Mouse (Mus musculus): ENCODE results near the gene Slc37a1. TPM values are rescaled to one million over a fixed set of nuclear protein-coding genes. Genes with fewer than 3 reads are reported as not detected.

The Slc37a1 gene
- polyA plus RNA-seq, 1 experiment from 2014 or later = 5.9 TPM

DNA sequence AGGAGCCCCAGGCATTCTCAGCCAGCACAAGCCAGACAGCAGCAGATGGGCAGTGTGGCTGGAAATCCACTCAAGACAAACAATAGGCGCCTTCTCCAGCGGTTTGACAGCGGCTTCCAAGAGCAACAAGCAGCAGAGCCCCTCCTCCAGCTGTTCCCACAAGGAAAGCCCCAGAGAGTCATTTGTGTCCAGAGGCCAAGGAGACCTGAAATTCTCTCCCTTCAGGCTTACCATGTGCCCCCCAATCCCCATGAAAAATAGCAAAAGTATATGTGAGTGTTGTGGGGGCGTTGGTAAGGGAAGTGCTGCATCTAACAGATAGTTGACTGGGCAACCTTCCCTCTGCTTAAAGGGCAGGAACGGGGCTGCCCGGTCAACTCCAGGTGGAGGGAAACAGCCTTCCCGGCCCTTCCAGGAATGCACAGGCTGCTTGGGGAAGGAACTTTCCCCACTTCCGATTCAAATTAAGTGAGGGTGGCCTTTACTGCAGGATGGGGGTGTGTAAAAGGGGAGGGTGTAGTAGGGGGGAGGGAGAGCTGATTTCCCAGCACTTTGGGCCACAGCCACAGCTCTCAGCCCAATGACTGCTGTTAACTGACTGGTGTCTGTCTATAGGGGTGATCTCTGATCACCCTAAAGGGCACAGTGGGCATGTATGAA is 98.5 kb downstream of the Slc37a1 start:
- Histone ChIP-seq H3K9ac (no peak overlapping the region), H3K27me3 (ENCODE audit: insufficient read depth, low read length) (no peaks in the 10 kb centered on the region), H3K4me1 (ENCODE audit: insufficient read depth) (peaks cover 34% of the 10 kb centered on the region), H3K4me2 (peak overlapping the region; percentile 89), H3K4me3 (ENCODE audit: low read depth, low read length) (no peak overlapping the region), H3K36me3 (ENCODE audit: insufficient read depth) (no peaks in the 10 kb centered on the region), H3K9me3 (ENCODE audit: low read depth, low read length) (no peaks in the 10 kb centered on the region), H3K27ac (ENCODE audit: low read depth) (peak overlapping the region; percentile 72)
- ATAC-seq (ENCODE audit: insufficient read depth) (peak; percentile 23; the same call in 1 of the 2 replicates), DNase-seq (peak; percentile 75)
- TF ChIP-seq CTCF (IDR thresholded peaks at IDR 0.05; ENCODE audit: low read depth) = no peak
- WGBS = 8% methylated on average over 8 of the region's 8 CpGs

DNA sequence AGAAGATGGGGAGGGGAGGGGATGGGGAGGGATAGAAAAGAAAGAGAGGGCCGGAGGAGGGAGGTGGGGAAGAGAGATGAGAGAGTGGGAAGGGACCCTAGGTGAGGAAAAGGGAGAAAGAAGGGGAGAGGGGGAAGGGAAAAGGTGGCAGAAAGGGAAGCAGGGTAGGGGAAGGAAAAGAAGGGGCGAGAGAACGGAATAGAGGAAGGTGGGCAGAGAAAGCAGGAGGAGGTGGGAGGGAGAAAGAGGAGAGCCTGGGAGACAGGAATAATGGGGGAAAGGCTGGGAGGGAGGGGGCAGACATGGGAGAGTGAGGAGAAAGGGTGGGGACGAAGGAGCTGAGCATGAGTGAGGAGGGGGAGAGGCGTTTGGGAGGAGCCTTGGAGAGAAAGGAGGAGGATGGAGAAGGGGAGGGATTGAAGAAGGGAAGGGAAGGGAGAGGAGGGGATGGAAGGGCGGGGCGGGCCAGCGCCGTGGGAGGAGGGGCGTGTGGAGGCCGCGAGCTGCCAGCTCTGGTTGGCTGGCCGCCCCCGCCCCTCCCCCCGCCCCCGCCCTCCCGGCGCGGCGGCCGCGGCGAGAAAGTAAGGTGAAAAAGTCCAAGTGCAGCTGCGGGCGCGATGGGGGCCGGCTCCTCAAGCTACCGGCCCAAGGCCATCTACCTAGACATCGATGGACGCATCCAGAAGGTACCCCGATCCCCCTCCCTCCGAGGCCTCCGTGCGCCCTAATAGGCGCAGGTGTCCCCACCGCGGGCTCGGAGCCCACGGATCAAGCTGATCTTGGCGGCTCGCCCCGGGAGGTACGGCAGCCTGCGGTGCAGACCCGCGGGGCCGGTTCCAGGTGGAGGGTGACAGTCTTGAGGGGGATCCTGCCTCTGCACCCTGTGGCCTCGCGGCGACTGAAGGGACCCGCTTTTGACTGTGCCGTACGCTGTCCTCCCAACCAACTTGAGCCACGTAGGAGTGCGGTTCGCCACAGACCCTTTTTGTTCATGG is 99.4 kb downstream of the Slc37a1 start, which contains the start of gene Pde9a:
Gene Pde9a, plus strand, starts transcription at position 540 of the 995 bp plus-strand sequence.
- peak within 1 kb of the TSS; percentile 89 for H3K4me2 ChIP-seq
- DNase-seq = peak; percentile 86
- TF ChIP-seq CTCF (IDR thresholded peaks at IDR 0.05; ENCODE audit: low read depth) = no peak
- H3K36me3 ChIP-seq (ENCODE audit: insufficient read depth) = no peaks in the 10 kb centered on the region
- under 1% methylated on average over 48 of the region's 56 CpGs for WGBS
- peaks cover 34% of the 10 kb centered on the region for H3K4me1 ChIP-seq (ENCODE audit: insufficient read depth)
- peak within 1 kb of the TSS; percentile 74 for H3K4me3 ChIP-seq (ENCODE audit: low read depth, low read length)
- peak; percentile 78 for ATAC-seq (ENCODE audit: insufficient read depth)
- peak within 1 kb of the TSS; percentile 76 for H3K9ac ChIP-seq
- H3K27me3 ChIP-seq (ENCODE audit: insufficient read depth, low read length) = no peaks in the 10 kb centered on the region
- no peaks in the 10 kb centered on the region for H3K9me3 ChIP-seq (ENCODE audit: low read depth, low read length)
- peak within 1 kb of the TSS; percentile 72 for H3K27ac ChIP-seq (ENCODE audit: low read depth)

DNA sequence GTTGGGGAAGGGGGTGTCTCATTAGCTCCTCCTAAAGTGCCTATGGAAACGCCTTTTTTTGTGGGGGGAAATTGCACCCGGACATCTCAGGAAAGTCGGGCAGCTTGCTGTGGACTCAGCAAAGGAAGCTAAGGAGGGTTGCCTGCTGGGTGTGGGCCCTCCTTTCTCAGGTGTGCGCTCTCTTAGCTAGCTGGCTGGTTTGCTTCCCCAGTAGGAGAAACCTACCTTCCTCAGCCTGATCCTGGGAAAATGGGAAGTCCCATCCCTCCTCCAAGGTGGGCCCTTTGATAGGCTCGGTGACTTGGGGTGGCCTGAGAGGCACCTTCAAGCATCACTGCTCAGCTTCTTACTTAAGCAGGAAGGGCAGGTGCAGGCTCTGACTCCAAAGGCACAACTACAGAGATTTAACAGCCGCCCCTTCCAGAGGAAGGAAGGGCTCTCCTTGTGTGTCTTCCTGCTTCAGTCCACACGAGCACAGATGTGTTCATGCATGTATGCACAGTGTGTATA is 100.2 kb downstream of the Slc37a1 start:
- peak overlapping the region; percentile 76 for H3K9ac ChIP-seq
- H3K4me1 ChIP-seq (ENCODE audit: insufficient read depth) = peaks cover 40% of the 10 kb centered on the region
- ATAC-seq (ENCODE audit: insufficient read depth) = no peak
- WGBS = 9% methylated on average over 7 of the region's 7 CpGs
- H3K9me3 ChIP-seq (ENCODE audit: low read depth, low read length) = no peaks in the 10 kb centered on the region
- no peak for TF ChIP-seq CTCF (IDR thresholded peaks at IDR 0.05; ENCODE audit: low read depth)
- no peaks in the 10 kb centered on the region for H3K27me3 ChIP-seq (ENCODE audit: insufficient read depth, low read length)
- peak overlapping the region; percentile 74 for H3K4me3 ChIP-seq (ENCODE audit: low read depth, low read length)
- H3K27ac ChIP-seq (ENCODE audit: low read depth) = peak overlapping the region; percentile 43
- H3K36me3 ChIP-seq (ENCODE audit: insufficient read depth) = no peaks in the 10 kb centered on the region
- DNase-seq = no peak
- H3K4me2 ChIP-seq = peak overlapping the region; percentile 89

DNA sequence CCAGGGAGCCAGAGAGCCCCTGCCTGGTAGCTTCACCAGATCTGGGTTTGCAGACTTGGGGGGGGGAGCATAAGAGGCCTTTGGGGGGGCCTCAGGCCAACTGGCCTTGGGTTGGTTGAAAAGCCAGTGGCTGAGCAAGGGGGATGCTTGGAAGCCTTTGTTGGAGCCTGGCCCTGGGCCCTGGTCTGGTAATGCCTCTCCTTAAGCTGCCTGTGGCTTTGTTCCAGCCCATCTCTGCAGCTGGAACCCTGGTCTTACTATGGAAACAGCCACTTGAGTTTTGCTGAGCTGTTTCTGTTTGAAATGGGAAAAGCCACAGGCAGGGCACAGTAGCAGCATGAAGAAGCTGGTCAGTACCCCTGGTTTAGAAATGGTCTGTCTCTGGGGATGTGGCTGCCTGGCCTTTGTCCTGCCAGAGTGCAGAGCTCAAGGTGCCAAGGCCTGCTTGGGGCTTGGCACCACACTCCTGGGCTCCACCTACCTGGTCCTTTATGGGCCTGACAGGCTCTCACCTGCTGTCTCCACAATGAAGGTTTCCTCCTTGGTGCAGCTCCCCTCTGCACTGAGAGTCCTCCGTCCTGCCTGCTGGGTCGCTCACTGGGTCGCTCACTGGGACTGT is 102.9 kb downstream of the Slc37a1 start:
- no peaks in the 10 kb centered on the region for H3K27me3 ChIP-seq (ENCODE audit: insufficient read depth, low read length)
- H3K4me1 ChIP-seq (ENCODE audit: insufficient read depth) = peaks cover 40% of the 10 kb centered on the region
- DNase-seq (peak; percentile 78), ATAC-seq (ENCODE audit: insufficient read depth) (no peak)
- 84% methylated on average over 3 of the region's 3 CpGs for WGBS
- H3K4me2 ChIP-seq = peak overlapping the region; percentile 27; the same call in 1 of the 2 replicates
- H3K36me3 ChIP-seq (ENCODE audit: insufficient read depth) = 0 out of 2 replicates have a peak, but pooled peaks cover 5% of the 10 kb centered on the region
- peak overlapping the region; percentile 72 for H3K27ac ChIP-seq (ENCODE audit: low read depth)
- no peak overlapping the region for H3K4me3 ChIP-seq (ENCODE audit: low read depth, low read length)
- TF ChIP-seq CTCF (IDR thresholded peaks at IDR 0.05; ENCODE audit: low read depth) = no peak
- H3K9ac ChIP-seq = no peak overlapping the region
- no peaks in the 10 kb centered on the region for H3K9me3 ChIP-seq (ENCODE audit: low read depth, low read length)

DNA sequence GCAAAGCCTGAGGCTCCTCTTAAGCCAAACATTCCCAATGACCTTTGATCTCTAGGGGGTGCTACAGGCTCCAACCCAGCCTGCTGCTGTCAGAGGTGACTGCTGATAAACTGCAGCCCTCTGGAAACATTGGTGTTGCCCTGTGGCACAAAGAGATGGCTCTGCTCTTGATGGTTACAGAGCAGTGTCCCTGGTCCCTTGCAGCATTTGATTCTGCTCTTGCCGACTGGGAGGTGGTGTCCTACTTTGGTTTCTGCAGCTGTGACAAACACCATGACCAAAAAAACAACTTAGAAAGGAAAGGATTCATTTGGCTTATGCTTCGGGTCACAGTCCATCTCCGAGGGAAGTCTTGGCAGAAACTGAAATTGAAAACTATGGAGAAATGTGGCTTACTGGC is 104.9 kb downstream of the Slc37a1 start:
- peaks cover 33% of the 10 kb centered on the region for H3K4me1 ChIP-seq (ENCODE audit: insufficient read depth)
- DNase-seq = peak; percentile 76
- ATAC-seq (ENCODE audit: insufficient read depth) = no peak
- TF ChIP-seq CTCF (IDR thresholded peaks at IDR 0.05; ENCODE audit: low read depth) = no peak
- no peak overlapping the region for H3K4me2 ChIP-seq
- H3K36me3 ChIP-seq (ENCODE audit: insufficient read depth) = 0 out of 2 replicates have a peak, but pooled peaks cover 5% of the 10 kb centered on the region
- H3K27ac ChIP-seq (ENCODE audit: low read depth) = peak overlapping the region; percentile 63
- no peak overlapping the region for H3K4me3 ChIP-seq (ENCODE audit: low read depth, low read length)
- no peak overlapping the region for H3K9ac ChIP-seq
- 33% methylated on average over 3 of the region's 3 CpGs for WGBS
- H3K27me3 ChIP-seq (ENCODE audit: insufficient read depth, low read length) = no peaks in the 10 kb centered on the region
- no peaks in the 10 kb centered on the region for H3K9me3 ChIP-seq (ENCODE audit: low read depth, low read length)

DNA sequence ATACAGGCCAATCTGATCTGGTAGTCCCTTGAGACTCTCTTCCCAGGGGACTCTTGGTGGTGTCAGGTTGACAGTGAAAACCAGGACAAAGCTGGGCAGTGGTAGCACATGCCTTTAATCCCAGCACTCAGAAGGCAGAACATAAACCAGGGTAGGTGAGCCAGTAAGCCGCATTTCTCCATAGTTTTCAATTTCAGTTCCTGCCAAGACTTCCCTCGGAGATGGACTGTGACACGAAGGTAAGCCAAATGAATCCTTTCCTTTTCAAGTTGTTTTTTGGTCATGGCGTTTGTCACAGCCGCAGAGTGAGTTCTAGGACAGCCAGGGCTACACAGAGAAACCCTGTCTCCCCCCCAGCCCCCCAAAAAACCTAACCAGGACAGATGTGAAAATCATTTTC is 105.4 kb downstream of the Slc37a1 start:
- Histone ChIP-seq H3K27me3 (ENCODE audit: insufficient read depth, low read length) (no peaks in the 10 kb centered on the region), H3K4me3 (ENCODE audit: low read depth, low read length) (no peak overlapping the region), H3K9me3 (ENCODE audit: low read depth, low read length) (no peaks in the 10 kb centered on the region), H3K4me1 (ENCODE audit: insufficient read depth) (peaks cover 32% of the 10 kb centered on the region), H3K4me2 (no peak overlapping the region), H3K27ac (ENCODE audit: low read depth) (no peak overlapping the region), H3K9ac (no peak overlapping the region), H3K36me3 (ENCODE audit: insufficient read depth) (0 out of 2 replicates have a peak, but pooled peaks cover 5% of the 10 kb centered on the region)
- TF ChIP-seq CTCF (IDR thresholded peaks at IDR 0.05; ENCODE audit: low read depth) = no peak
- 80% methylated on average over 5 of the region's 5 CpGs for WGBS
- DNase-seq = no peak
- ATAC-seq (ENCODE audit: insufficient read depth) = no peak

Measured in lung, embryonic 14.5 days (tissue).